Mouse (Mus musculus) thymus, adult 2 months (tissue): ENCODE results near the gene Dmxl2. TPM values are rescaled to one million over a fixed set of nuclear protein-coding genes. Genes with fewer than 3 reads are reported as not detected.

Source experiments
- DNase-seq: peaks from one replicate; pipeline ENCODE4 v3.0.0; 2021
- H3K27ac ChIP-seq: fragments of 200-500 bp; 2 replicates; pipeline ENCODE4 v1.5.1; 2012; ENCODE audit warnings: low read length, control low read depth; ENCODE audit not compliant: control insufficient read depth, insufficient read depth
- H3K27me3 ChIP-seq: fragments of 200-500 bp; 2 replicates; pipeline ENCODE4 v1.6.1; 2012; ENCODE audit warnings: mild to moderate bottlenecking, low read length, moderate library complexity, mixed read lengths; ENCODE audit not compliant: control insufficient read depth, insufficient read depth
- H3K36me3 ChIP-seq: fragments of 200-500 bp; 2 replicates; pipeline ENCODE4 v1.6.1; 2012; ENCODE audit warnings: mild to moderate bottlenecking, low read length, moderate library complexity; ENCODE audit not compliant: control insufficient read depth, insufficient read depth
- H3K4me1 ChIP-seq: fragments of 200-500 bp; replicated peaks from 2 replicates; pipeline ENCODE4 v1.6.1; 2012; ENCODE audit warnings: low read length; ENCODE audit not compliant: control insufficient read depth, insufficient read depth
- H3K4me3 ChIP-seq: fragments of 200-500 bp; 2 replicates; pipeline ENCODE4 v1.5.1; 2012; ENCODE audit warnings: mild to moderate bottlenecking, low read length, control low read depth, moderate library complexity; ENCODE audit not compliant: control insufficient read depth, insufficient read depth
- CTCF ChIP-seq: fragments of 200-500 bp; IDR thresholded peaks from 2 replicates; pipeline ENCODE4 v1.5.1; 2012; ENCODE audit warnings: mild to moderate bottlenecking, control low read depth, low read length, moderate library complexity, borderline replicate concordance; ENCODE audit not compliant: control insufficient read depth, poor library complexity, insufficient read depth; ENCODE audit errors: extremely low read depth
- POLR2A ChIP-seq: fragments of 200-500 bp; IDR thresholded peaks from 2 replicates; pipeline ENCODE4 v1.6.1; 2012; ENCODE audit warnings: mild to moderate bottlenecking, low read length, control low read depth, moderate library complexity; ENCODE audit not compliant: control insufficient read depth, poor library complexity, insufficient read depth; ENCODE audit errors: extremely low read depth
- WGBS: fragments of 180-500 bp; shearing (Covaris S2); methylation state at CpG from one replicate; pipeline ENCODE4 v1.1.7; 2018; 5-methylcytosine and 5-hydroxymethylcytosine counted together
- polyA plus RNA-seq: library from polyadenylated mRNA; depleted of rRNA; stranded (reverse); fragments of >200 nt; gene quantifications from 2 replicates; pipeline ENCODE4 v1.2.3, GENCODE M21; 2012

Gene Dmxl2
- polyA plus RNA-seq, 1 experiment: 1.0 TPM

GRCm38 (mm10) chr9:54474031-54474430 lies 27.4 kb downstream of the Dmxl2 start:
- 64% methylated on average over 4 of the region's 4 CpGs for whole genome bisulfite sequencing
- H3K27me3 ChIP-seq: no peaks in the 10 kb centered on the region
- DNase-seq: no peak
- TF ChIP-seq POLR2A (no peak), CTCF (no peak)
- no peaks in the 10 kb centered on the region for H3K4me1 ChIP-seq
- H3K27ac ChIP-seq: no peak overlapping the region
- H3K36me3 ChIP-seq: no peaks in the 10 kb centered on the region
- no peak overlapping the region for H3K4me3 ChIP-seq

GRCm38 (mm10) chr9:54472784-54473183 lies 28.6 kb downstream of the Dmxl2 start:
- Histone ChIP-seq H3K27ac (no peak overlapping the region), H3K4me1 (no peaks in the 10 kb centered on the region), H3K4me3 (no peak overlapping the region), H3K27me3 (no peaks in the 10 kb centered on the region), H3K36me3 (no peaks in the 10 kb centered on the region)
- TF ChIP-seq POLR2A (no peak), CTCF (no peak)
- DNase-seq: no peak
- 88% methylated on average over 3 of the region's 3 CpGs for WGBS

GRCm38 (mm10) chr9:54469339-54469738 lies 32.1 kb downstream of the Dmxl2 start:
- Histone ChIP-seq H3K4me3 (no peak overlapping the region), H3K4me1 (no peaks in the 10 kb centered on the region), H3K27ac (no peak overlapping the region), H3K36me3 (no peaks in the 10 kb centered on the region), H3K27me3 (no peaks in the 10 kb centered on the region)
- WGBS: 95% methylated on average over 2 of the region's 2 CpGs
- no peak for DNase-seq
- TF ChIP-seq CTCF: no peak
- TF ChIP-seq POLR2A: no peak

GRCm38 (mm10) chr9:54467433-54467933 lies 33.9 kb downstream of the Dmxl2 start:
- 14% methylated on average over 1 of the region's 1 CpGs for WGBS
- TF ChIP-seq CTCF: no peak
- no peak for TF ChIP-seq POLR2A
- Histone ChIP-seq H3K4me3 (no peak overlapping the region), H3K36me3 (no peaks in the 10 kb centered on the region), H3K27ac (no peak overlapping the region), H3K27me3 (no peaks in the 10 kb centered on the region), H3K4me1 (no peaks in the 10 kb centered on the region)
- no peak for DNase-seq

- no peak for TF ChIP-seq CTCF
- TF ChIP-seq POLR2A: no peak
- DNase-seq: no peak
- no peaks in the 10 kb centered on the region for H3K36me3 ChIP-seq
- H3K27ac ChIP-seq: no peak overlapping the region
- no peaks in the 10 kb centered on the region for H3K4me1 ChIP-seq
- no peaks in the 10 kb centered on the region for H3K27me3 ChIP-seq
- H3K4me3 ChIP-seq: no peak overlapping the region
- 91% methylated on average over 4 of the region's 4 CpGs for WGBS
Observed at GRCm38 (mm10) chr9:54463483-54464054, 37.9 kb downstream of the Dmxl2 start.

GRCm38 (mm10) chr9:54439015-54439414 lies 62.4 kb downstream of the Dmxl2 start:
- no peak for TF ChIP-seq CTCF
- no peak for TF ChIP-seq POLR2A
- Histone ChIP-seq H3K27me3 (no peaks in the 10 kb centered on the region), H3K4me3 (no peak overlapping the region), H3K4me1 (no peaks in the 10 kb centered on the region), H3K36me3 (no peaks in the 10 kb centered on the region), H3K27ac (no peak overlapping the region)
- no peak for DNase-seq
- 86% methylated on average over 6 of the region's 6 CpGs for WGBS

- peak; percentile 6 for DNase-seq
- no peak for TF ChIP-seq POLR2A
- no peak for TF ChIP-seq CTCF
- no peaks in the 10 kb centered on the region for H3K4me1 ChIP-seq
- H3K36me3 ChIP-seq: no peaks in the 10 kb centered on the region
- H3K27ac ChIP-seq: no peak overlapping the region
- no peaks in the 10 kb centered on the region for H3K27me3 ChIP-seq
- 58% methylated on average over 2 of the region's 2 CpGs for WGBS
- no peak overlapping the region for H3K4me3 ChIP-seq
Observed at GRCm38 (mm10) chr9:54438246-54438645, 63.2 kb downstream of the Dmxl2 start.
